Mouse (Mus musculus): ENCODE data around the gene Rin2.

- no peak for TF ChIP-seq POLR2A (IDR thresholded peaks at IDR 0.05; ENCODE audit: insufficient read depth, low read length)
- no peak for TF ChIP-seq EP300 (IDR thresholded peaks at IDR 0.05; ENCODE audit: insufficient read depth, low read depth, low read length)
Measured at GRCm38 (mm10) chr2:145788562-145789346, 113.7 kb downstream of the Rin2 start.

Measured in ES-Bruce4 (cell line).